Mouse (Mus musculus) midbrain, embryonic 10.5 days (tissue): ENCODE data around the gene Rhd. TPM values are rescaled to one million over a fixed set of nuclear protein-coding genes. Genes with fewer than 3 reads are reported as not detected.

ENCODE experiments used
- DNase-seq: peaks from one replicate; pipeline ENCODE4 v3.0.0-alpha.2; 2017; ENCODE audit warnings: low spot score
- H3K27ac ChIP-seq: fragments of 300-500 bp; sonication (generic); replicated peaks from 2 replicates; pipeline ENCODE4 v1.5.1; 2016; ENCODE audit warnings: mild to moderate bottlenecking
- H3K27me3 ChIP-seq: fragments of 300-500 bp; sonication (generic); 2 replicates; pipeline ENCODE4 v1.6.1; 2016; ENCODE audit warnings: low read depth, mild to moderate bottlenecking; ENCODE audit not compliant: poor library complexity, severe bottlenecking
- H3K36me3 ChIP-seq: fragments of 300-500 bp; sonication (generic); 2 replicates; pipeline ENCODE4 v1.6.1; 2016; ENCODE audit warnings: mild to moderate bottlenecking, moderate library complexity
- H3K4me1 ChIP-seq: fragments of 300-500 bp; sonication (generic); 2 replicates; pipeline ENCODE4 v1.6.1; 2016
- H3K4me3 ChIP-seq: fragments of 300-500 bp; sonication (generic); 2 replicates; pipeline ENCODE4 v1.5.1; 2016; ENCODE audit warnings: mild to moderate bottlenecking, moderate library complexity
- H3K9me3 ChIP-seq: fragments of 300-500 bp; sonication (generic); replicated peaks from 2 replicates; pipeline ENCODE4 v1.6.1; 2016; ENCODE audit warnings: mild to moderate bottlenecking
- WGBS: fragments of 180-500 bp; shearing (Covaris S2); methylation state at CpG from one replicate; pipeline ENCODE4 v1.1.7; 2016; 5-methylcytosine and 5-hydroxymethylcytosine counted together
- polyA plus RNA-seq: library from polyadenylated mRNA; unstranded; fragments of >200 nt; fragmentation: Nextera tagmentation; extraction: Ambion mirVana; gene quantifications from 2 replicates; pipeline ENCODE4 v1.2.1, GENCODE M21; 2016

Rhd gene
- polyA plus RNA-seq, 1 experiment from 2014 or later, result 9.6 TPM

DNA sequence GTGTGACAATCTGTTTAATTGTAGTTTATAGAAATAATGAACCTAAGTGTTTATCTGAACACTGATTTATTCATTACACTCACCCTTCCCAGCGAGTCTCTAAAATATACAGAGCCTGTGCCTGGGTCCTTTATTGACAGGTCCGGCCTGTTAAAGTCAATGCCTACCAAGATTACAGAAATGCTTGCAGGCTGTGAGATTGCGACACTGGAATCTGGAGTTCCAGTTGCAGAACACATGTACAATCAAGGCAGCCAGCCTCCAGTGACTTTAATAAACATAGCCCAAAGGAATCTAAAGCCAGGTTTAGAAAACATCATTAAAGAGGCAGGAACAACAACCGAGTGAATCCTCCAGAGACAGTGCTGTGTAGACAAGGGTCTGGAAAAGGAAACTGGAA lies 16.7 kb upstream of the Rhd start:
- 90% methylated on average over 4 of the region's 4 CpGs for WGBS
- Histone ChIP-seq H3K36me3 (no peaks in the 10 kb centered on the region), H3K4me3 (no peak overlapping the region), H3K4me1 (peaks cover 19% of the 10 kb centered on the region), H3K9me3 (no peaks in the 10 kb centered on the region), H3K27me3 (no peaks in the 10 kb centered on the region), H3K27ac (no peak overlapping the region)
- DNase-seq, result no peak

DNA sequence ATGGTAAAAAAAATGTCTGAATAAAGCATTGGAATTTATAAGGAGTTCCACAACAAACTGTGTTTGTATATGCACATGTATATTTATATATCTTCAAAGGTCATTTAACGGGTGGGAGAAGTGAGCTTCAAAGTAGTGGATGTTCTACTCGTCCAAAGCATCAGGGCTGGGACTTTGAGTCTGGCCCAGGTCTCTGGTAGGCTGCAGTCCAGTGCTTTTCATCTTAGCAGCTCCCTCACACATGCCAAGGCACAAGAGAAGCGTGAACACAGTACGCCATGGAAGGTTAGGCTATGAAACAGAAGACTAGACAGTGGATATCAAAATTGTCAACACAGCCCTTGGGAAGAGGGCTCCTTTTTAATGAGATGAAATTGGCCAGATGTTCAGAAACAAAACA lies 13.8 kb upstream of the Rhd start:
- H3K9me3 ChIP-seq, result no peaks in the 10 kb centered on the region
- no peak for DNase-seq
- no peaks in the 10 kb centered on the region for H3K36me3 ChIP-seq
- no peak overlapping the region for H3K27ac ChIP-seq
- WGBS, result 84% methylated on average over 4 of the region's 4 CpGs
- peaks cover 25% of the 10 kb centered on the region for H3K4me1 ChIP-seq
- no peak overlapping the region for H3K4me3 ChIP-seq
- H3K27me3 ChIP-seq, result peaks cover 13% of the 10 kb centered on the region

DNA sequence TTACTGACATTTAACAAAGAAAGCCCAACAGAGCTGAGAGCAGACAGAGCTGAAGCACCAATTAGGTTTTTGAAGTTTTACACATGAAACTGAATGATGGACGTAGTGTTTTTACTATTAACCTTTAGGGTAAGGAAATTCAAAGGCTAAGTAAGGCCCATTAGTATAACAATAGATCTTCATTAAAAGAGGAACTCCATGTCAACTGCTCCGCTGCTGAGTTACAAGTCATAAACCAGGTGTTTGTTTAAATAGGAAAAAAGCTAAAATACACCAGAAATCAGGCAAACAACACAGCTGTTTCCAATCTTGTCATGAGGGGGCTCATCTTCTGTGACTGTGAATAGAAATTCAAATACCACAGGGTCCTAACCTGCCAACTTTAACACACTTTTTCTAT lies 13.1 kb upstream of the Rhd start:
- WGBS, result 67% methylated on average over 2 of the region's 2 CpGs
- Histone ChIP-seq H3K27me3 (peaks cover 20% of the 10 kb centered on the region), H3K9me3 (no peaks in the 10 kb centered on the region), H3K4me3 (peak overlapping the region; percentile 89), H3K36me3 (no peaks in the 10 kb centered on the region), H3K4me1 (peaks cover 25% of the 10 kb centered on the region), H3K27ac (no peak overlapping the region)
- DNase-seq, result no peak

DNA sequence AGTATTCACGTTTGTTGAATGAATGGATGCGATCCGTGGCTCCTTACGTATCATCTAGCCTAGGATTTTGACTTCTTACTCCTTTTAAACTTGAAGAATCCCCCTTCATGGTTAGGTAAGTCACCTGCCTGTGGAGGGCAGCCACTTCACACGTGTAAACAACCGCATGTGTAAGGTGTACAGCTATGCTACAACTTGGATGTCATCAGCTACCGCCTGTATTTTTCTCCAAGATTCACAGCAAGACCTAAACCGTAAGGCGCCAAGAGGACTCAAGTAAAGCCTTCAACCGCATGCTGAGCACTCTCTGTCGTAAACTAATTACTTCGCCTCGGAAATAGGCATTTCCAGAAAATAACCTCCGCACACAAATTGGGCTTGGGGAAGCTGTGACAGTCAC lies 12.5 kb upstream of the Rhd start:
- H3K9me3 ChIP-seq, result no peaks in the 10 kb centered on the region
- no peak overlapping the region for H3K27ac ChIP-seq
- peaks cover 25% of the 10 kb centered on the region for H3K4me1 ChIP-seq
- H3K27me3 ChIP-seq, result peaks cover 24% of the 10 kb centered on the region
- no peaks in the 10 kb centered on the region for H3K36me3 ChIP-seq
- H3K4me3 ChIP-seq, result peak overlapping the region; percentile 89
- WGBS, result 18% methylated on average over 14 of the region's 14 CpGs
- DNase-seq, result no peak

DNA sequence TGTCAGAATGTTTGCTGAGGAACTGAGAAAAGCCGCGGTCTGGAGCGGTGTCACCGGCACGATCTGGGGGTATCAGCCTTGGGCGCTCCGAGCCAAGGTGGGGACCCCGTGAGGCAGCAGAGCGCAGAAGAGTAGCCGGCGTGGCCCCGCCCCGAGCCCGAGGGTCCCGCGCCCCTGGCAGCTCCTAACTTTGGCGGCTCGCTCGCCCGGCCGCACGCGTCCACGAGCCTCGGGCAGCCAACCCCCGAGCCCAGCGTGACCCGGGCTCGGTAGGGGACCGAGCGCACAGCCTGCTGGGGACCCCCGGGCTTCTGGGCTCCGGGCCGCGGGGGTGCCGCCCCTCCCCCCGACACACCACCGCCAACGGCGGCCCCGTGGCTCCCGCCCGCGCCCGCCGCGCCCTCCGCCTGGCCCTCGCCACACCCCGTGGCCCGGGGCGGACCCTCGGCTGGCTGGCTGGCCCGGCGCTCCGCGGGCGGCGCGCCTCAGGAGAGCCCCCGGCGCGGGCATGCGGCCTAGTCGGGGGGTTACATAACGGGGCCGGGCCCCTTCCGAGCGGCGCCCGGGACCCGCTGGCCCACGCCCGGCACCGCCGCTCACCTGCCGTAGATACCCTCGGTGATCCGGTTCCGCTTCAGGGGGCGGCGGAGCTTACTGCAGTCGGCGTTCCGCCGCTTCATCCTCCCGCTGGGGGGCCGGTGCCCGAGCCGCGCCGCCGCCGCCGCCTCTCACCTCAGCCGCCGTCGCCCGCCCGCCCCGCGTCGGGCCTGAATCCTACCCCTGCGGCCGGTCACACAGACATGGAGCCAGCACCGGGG lies 11.7 kb upstream of the Rhd start:
- 1% methylated on average over 83 of the region's 106 CpGs for WGBS
- peak overlapping the region; percentile 98 for H3K27ac ChIP-seq
- no peaks in the 10 kb centered on the region for H3K9me3 ChIP-seq
- peaks cover 24% of the 10 kb centered on the region for H3K27me3 ChIP-seq
- no peaks in the 10 kb centered on the region for H3K36me3 ChIP-seq
- H3K4me3 ChIP-seq, result peak overlapping the region; percentile 89
- DNase-seq, result peak; percentile 66
- peaks cover 25% of the 10 kb centered on the region for H3K4me1 ChIP-seq

DNA sequence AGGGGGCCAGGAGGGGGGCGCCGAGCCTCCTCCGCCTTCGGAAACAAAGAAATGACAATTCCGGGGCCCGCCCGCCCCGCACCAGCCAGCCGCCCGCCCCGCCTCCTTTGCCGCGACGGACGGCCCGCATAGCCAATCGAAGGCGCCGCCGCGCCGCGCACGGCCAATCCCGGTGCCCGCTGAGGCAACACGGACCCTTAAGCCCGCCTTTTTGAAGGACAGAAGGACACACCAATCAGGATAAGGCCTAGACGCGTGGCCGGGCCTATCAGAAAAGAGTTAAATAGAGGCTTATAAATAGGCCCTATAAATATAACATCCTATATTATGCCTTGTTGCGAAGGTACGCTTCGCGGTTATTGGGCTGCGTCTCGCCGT lies 11.1 kb upstream of the Rhd start, which contains the start of gene Maco1:
Gene Maco1 (minus strand): TSS at position 87 of the 378 bp plus-strand sequence.
- DNase-seq, result peak; percentile 98
- H3K27me3 ChIP-seq, result peaks cover 24% of the 10 kb centered on the region
- H3K27ac ChIP-seq, result peak within 1 kb of the TSS; percentile 98
- H3K4me3 ChIP-seq, result peak within 1 kb of the TSS; percentile 89
- under 1% methylated on average over 37 of the region's 38 CpGs for WGBS
- peaks cover 25% of the 10 kb centered on the region for H3K4me1 ChIP-seq
- no peaks in the 10 kb centered on the region for H3K36me3 ChIP-seq
- no peaks in the 10 kb centered on the region for H3K9me3 ChIP-seq

DNA sequence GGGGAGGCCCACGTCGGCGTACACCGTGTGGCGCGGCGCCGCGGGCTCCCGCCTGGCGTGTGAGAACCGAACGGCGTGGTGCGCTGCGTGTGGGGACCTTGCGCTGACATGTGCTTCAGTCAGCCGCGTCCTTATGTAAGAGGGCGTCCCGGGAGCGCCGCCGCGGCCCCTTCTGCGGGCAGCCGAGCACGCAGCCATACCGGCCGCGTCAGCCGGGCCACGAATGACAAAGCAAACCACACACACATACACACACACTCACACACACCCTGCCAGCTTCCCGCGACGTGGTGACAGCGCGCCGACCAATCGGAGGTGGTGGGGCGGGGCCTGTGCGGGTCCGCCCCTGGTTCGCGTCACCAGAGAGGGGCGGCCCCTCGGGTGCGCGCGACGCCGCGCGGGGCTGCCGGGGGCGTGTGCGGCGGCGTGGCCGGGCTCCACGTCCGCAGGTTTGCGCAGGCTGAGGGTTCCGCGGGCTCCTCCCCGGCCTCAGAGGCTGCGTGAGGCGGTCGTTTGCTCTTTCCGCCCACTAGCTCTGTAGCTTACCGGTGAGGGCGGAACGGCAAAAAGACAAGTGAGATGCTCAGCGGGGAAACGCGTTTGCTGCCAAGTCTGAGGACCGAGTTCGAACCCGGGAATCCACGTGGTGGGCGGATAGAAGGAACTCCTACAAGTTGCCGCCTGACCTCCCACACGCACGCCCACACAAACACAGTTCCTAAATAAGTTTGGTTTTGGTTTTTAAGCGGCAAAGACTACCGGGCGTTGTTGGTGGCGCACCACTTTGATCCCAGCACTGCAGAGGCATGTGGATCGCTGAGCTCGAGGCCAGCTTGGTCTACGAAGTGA lies 10.5 kb upstream of the Rhd start:
- 2% methylated on average over 91 of the region's 91 CpGs for WGBS
- peak overlapping the region; percentile 98 for H3K27ac ChIP-seq
- no peaks in the 10 kb centered on the region for H3K36me3 ChIP-seq
- peak; percentile 92 for DNase-seq
- H3K9me3 ChIP-seq, result no peaks in the 10 kb centered on the region
- peaks cover 24% of the 10 kb centered on the region for H3K27me3 ChIP-seq
- peak overlapping the region; percentile 89 for H3K4me3 ChIP-seq
- peaks cover 25% of the 10 kb centered on the region for H3K4me1 ChIP-seq

DNA sequence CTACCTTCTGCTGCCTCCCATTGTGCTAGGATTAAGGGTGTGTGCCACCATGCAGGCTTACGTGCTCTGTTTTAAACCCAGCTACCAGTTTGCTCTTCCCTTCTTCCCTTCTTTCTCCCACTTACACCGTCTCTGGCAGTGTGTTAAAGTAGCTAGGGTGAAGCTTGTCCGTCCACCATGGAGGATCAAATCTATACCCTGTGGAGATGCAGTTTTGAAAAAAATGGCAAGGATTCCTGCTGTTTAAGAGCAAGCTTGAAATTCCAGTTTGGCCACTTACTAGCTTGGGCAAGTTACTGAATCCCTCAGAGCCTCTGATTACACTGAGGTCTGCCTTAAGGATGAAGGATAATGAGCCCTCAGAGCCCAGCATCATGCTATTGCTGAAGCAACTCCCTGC lies 9.0 kb upstream of the Rhd start:
- Histone ChIP-seq H3K4me3 (no peak overlapping the region), H3K27ac (no peak overlapping the region), H3K9me3 (no peaks in the 10 kb centered on the region), H3K4me1 (peaks cover 25% of the 10 kb centered on the region), H3K36me3 (no peaks in the 10 kb centered on the region), H3K27me3 (peaks cover 24% of the 10 kb centered on the region)
- whole genome bisulfite sequencing, result 38% methylated on average over 3 of the region's 3 CpGs
- DNase-seq, result no peak

DNA sequence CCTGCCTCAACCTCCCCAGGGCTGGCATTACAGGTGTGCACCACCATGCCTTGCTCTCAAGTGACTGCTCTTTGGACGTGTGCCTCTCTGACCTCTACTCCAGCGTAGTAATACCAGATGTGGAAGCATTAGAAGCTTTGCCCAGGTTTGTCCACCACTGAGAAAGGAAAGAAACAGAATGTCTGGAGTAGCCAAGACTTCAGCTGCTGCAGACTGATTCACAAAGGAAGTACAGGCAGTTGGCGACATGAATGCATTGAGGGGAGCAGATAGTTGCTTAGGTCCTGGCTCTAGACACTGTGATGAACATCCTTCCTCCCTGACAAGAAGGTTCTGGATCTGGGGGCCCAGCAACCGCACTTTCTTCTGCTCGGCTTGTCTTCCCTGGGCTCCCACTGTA lies 8.3 kb upstream of the Rhd start:
- no peak overlapping the region for H3K27ac ChIP-seq
- WGBS, result 60% methylated on average over 5 of the region's 5 CpGs

DNA sequence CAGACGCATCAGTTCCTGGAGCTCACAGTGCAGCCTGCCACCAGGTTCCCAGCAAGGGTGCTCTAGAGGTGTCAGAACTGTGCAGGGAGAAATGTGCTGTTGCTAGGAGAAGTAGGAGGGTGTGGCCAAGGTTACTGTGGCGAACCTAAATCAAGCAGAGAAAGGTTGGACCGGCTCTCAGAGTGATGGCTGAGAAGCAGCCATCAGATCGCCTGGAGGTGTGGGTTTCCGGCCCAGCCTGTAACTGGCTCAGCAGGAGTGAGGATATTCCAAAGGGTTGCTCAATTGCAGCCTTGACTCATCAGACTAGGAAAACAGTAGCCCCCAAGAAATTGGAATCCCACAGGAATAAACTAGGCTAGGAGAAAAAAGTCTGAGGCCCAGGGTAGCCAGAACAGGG lies 7.8 kb upstream of the Rhd start:
- H3K4me3 ChIP-seq, result no peak overlapping the region
- H3K4me1 ChIP-seq, result peaks cover 14% of the 10 kb centered on the region
- H3K36me3 ChIP-seq, result no peaks in the 10 kb centered on the region
- WGBS, result 35% methylated on average over 5 of the region's 5 CpGs
- H3K27me3 ChIP-seq, result peaks cover 24% of the 10 kb centered on the region
- DNase-seq, result no peak
- no peak overlapping the region for H3K27ac ChIP-seq
- H3K9me3 ChIP-seq, result no peaks in the 10 kb centered on the region

More for the DNA sequence above, 8.3 kb upstream of the Rhd start:
- Histone ChIP-seq H3K27me3 (peaks cover 24% of the 10 kb centered on the region), H3K4me1 (peaks cover 19% of the 10 kb centered on the region), H3K9me3 (no peaks in the 10 kb centered on the region), H3K36me3 (no peaks in the 10 kb centered on the region), H3K4me3 (no peak overlapping the region)
- no peak for DNase-seq

DNA sequence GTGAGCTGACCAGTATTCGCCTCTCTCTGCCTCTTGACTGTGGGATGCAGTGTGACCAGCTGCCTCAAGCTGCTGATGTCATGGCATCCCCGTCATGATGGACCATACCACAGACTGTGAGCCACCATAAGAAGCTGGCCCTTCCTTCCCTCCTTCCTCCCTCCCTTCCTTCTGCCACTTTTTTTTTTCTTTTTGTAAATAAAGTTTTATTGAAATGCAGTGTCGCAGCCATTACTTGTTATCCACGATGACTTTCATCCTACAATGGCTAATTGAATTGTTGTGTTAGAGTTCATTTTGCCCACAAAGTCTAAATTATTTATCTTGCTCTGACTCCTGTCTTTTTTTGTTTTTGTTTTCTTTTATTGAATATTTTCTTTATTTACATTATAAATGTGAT lies 5.8 kb upstream of the Rhd start:
- H3K9me3 ChIP-seq, result no peaks in the 10 kb centered on the region
- H3K36me3 ChIP-seq, result no peaks in the 10 kb centered on the region
- H3K4me3 ChIP-seq, result no peak overlapping the region
- 83% methylated on average over 4 of the region's 4 CpGs for WGBS
- no peak overlapping the region for H3K27ac ChIP-seq
- peaks cover 24% of the 10 kb centered on the region for H3K27me3 ChIP-seq
- 0 out of 2 replicates have a peak, but pooled peaks cover 6% of the 10 kb centered on the region for H3K4me1 ChIP-seq
- no peak for DNase-seq

DNA sequence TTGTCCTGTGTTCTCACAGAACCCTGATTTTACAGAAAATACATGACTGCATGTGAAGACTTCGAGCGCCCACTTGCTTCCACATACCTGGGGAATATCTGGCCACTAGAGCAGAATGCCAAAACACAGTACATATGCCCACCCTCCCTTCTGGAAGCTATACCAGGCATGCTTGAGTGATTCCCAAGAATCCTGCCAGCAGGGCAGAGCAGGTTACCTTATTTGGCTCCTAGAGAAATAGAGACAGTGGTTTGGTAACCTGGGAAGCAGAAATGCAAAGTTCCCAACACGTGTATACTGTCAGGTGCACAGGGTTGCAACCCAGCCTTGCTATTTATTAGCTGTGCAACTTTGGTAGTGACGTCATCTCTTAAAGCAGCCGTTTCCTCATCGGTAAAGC lies 2.5 kb upstream of the Rhd start:
- no peaks in the 10 kb centered on the region for H3K36me3 ChIP-seq
- no peak for DNase-seq
- no peak overlapping the region for H3K27ac ChIP-seq
- WGBS, result 91% methylated on average over 6 of the region's 6 CpGs
- no peak overlapping the region for H3K4me3 ChIP-seq
- H3K9me3 ChIP-seq, result no peaks in the 10 kb centered on the region
- H3K27me3 ChIP-seq, result no peaks in the 10 kb centered on the region; the same call in 1 of the 2 replicates
- H3K4me1 ChIP-seq, result no peaks in the 10 kb centered on the region

DNA sequence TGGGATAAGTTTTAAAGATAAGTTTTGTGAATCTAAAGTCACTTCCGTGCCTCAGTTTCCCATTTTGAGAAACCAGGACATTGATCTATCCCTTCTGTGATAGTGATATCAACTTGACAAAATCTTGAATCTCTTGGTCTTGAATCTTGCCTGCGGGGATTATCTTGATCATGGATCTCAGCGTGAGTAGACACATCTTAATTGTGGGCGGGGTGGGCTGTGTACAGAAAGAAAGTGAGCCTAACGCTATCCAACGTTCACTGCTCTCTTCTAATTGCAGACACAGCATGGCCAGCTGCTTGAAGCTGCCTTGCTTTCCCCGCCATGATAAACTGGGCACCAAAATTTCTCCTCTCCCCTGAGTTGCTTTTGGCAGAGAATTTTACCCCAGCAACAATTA lies 1.3 kb upstream of the Rhd start:
- Histone ChIP-seq H3K27ac (no peak overlapping the region), H3K4me3 (no peak overlapping the region), H3K9me3 (no peaks in the 10 kb centered on the region), H3K27me3 (peaks cover 7% of the 10 kb centered on the region), H3K36me3 (no peaks in the 10 kb centered on the region), H3K4me1 (no peaks in the 10 kb centered on the region)
- 90% methylated on average over 7 of the region's 7 CpGs for WGBS
- DNase-seq, result no peak
